Mouse (Mus musculus): ENCODE results near the gene Izumo1r.

The Izumo1r gene

DNA sequence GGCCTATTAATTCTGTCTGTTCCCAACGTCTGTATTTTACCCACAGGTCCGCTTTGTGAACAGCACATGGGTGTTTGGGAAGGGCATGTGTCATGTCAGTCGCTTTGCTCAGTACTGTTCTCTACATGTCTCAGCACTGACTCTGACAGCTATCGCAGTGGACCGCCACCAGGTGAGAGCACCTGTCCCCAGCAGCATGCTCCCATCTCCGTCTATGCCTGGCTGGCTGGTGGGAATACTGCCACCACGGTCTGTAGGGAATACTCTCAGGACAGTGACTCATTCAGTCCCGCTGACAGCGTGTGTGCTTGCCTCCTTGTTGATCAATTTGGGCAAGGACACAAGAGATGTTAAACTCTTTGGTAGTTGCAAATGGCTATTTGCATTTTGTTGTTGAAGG lies 39.0 kb downstream of the Izumo1r start:
- DNase-seq = no peak

DNA sequence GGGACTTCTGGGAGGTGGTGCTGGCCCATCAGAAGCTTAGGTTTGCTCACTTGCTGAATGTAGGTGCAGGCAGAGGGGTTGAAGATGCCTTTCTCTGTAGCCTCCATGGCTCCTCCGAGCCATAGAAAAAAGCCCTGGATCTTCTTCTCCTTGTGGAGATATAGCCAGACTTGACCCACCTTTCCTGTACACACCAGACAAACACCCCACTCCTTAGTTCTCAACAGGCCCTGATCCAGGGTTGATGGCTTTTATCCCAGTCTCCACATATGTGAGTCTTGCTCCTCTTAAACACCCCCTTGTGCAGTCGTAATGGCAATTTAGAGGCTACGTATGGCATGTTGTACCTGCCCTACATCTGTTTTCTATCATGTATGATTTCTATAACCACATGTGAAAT lies 40.6 kb downstream of the Izumo1r start:
- DNase-seq = no peak

DNA sequence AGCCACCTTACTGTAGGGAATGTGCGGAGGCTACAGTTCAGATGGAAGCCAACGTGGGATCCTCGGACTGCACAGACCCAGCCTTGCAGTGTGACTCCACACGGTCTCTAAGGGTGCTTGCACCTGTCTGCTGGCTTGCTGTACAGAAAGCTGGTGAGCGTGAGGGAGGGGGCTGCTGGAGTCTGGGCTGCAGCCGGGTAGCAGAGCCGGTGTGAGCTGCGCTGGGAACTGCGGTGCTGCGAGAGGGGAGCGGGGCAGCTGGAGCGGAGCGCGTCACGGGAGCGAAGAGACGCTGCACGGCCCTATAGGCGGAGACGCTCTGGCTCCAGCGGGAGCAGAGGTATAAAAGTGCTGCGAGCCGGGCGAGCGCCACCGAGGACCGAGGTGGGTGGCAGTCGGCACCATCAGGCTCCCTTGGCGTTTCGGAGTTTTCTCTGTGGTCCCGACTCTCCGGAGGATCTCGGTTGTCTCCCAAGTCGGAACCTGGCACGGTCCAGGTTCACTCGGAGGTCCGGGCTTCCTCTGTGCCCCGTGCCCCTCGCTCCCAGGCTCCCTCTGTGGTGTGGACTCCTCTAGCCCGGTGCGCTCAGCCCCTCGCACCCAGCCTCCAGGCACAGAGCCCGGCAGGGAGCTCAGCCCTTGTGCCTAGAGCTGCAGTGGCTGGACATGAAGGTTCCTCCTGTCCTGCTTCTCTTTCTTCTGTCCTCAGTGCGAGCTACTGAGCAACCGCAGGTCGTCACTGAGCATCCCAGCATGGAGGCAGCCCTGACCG lies 43.7 kb downstream of the Izumo1r start, which contains the start of gene Gpr83:
Gene Gpr83, plus strand, starts transcription at position 343 of the 772 bp plus-strand sequence.
- DNase-seq = no peak

DNA sequence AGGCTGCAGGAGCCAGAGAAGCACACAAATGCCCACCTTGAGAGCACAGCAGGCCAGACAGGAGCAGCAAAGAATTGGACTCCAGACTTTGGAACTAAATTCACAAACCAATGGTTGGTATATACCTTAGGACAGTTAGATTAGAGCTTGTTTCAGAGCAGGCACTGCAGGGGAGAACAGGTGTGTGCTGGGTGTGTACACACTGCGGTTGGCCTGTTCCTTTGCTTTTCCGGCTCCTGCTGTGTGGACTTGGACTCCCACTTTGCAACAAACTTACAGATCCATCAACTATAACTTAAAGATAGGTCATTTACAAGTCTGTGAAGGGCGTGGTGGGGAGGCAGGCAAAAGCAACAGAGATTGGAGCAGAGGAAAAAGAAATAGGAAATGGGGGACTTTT lies 45.0 kb downstream of the Izumo1r start:
- no peak for DNase-seq

DNA sequence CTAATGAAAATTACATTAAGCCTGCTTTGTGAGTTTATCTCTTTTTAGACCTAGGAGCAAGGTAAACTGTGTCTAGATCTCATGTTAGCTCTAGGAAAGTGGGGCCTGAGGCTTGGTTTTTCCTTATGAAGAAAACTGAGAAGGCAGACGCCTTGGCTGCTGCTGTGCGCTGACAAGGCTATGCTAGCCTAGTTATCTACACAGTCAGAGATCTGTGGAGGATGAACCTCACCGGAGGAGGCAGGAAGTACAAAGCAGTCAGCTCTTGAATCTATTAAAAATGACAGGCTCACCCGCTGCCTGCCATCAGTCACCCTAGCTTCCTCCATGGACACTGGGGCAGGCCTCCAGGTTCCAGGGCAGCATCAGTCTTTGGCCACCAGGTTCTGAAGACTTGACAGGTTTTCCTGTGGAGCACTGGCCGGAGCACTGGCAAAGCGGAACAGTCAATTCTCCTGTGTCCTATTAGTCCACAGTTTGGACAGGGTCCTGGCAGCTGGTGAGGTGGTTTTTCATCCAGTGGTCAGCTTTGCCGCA lies 45.5 kb downstream of the Izumo1r start:
- DNase-seq = no peak

DNA sequence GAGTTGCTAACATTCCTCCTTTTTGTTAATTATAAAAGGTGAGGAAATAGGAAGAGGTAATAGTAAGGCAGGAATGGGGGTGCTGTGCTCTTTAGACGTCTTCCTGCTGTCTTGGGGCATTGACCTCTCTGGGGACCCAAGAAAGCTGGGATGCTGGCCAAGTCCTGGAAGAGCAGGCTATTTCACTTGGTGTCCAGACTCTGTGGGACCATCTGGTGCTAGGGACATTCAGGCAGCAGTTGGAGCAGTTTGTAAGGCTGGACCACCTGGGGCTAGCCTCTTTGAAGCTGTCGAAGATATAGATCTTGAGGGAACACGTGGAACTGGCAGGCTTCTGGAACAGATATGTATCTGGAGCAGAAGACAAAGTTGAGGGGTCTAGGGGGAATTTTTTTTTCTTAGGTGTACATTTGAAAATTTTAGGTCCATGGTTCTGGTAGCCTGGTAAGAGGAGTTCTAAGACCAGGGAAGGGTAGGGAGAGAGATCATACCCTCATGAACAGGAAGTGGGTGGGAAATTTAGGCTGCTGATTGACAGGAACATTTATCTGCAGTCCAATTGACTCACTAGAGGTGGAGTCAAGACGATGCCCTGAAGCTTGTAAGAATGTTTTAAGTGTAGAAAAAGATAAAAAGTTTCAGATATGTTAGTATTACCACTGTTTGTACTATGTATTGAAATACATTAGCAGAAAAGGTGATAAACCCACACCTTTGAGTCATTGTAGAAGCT lies 46.7 kb downstream of the Izumo1r start:
- no peak for DNase-seq

DNA sequence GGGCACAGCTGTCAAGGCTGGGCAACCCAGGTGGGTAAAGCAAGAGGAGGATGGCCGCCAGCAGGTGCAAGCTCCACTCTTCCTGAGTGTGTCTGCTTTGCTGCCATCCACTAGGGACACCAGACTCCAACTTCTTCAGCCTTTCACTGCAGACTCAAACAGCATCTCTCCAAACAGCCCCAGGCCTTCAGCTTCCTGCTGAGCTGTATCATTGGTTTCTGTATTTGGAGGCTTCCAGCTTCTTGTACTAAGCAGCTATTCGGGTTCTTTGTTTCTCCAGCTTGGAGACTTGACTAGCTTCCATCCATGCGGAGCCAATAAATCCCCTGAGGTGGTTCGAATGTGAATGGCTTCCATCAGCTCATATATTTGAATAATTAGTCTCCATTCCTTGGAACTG lies 49.2 kb downstream of the Izumo1r start:
- no peak for DNase-seq

DNA sequence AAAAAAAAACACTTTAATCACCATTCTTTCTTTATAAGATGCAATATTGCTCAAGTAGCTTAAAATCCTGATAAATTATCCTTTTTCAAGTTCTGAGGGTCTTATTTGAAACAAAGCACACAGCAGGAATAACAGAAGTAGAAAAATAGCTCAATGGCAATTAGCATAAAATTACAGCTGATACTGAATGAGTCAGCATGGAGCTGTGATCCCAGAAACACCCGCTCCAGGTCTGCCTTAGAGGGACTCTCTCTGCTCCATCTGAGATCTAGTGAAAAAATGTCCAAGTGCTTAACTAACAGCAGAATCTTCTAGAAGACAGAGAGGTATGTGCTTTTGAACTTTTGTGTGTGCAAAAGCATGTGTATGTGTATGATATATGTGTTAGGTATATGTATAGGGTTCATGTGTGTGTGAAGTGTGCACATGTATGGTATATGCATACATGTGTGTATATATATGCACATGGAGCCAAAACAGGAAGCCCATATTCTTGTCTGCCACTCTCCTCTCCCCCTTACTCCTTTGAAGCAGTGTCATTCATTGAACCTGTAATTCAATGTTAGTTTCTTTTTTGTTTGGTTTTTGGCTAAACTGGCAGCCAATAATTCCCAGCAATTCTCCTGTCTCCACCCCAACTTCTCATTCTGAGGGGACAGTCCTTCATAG lies 55.3 kb downstream of the Izumo1r start:
- DNase-seq = no peak

DNA sequence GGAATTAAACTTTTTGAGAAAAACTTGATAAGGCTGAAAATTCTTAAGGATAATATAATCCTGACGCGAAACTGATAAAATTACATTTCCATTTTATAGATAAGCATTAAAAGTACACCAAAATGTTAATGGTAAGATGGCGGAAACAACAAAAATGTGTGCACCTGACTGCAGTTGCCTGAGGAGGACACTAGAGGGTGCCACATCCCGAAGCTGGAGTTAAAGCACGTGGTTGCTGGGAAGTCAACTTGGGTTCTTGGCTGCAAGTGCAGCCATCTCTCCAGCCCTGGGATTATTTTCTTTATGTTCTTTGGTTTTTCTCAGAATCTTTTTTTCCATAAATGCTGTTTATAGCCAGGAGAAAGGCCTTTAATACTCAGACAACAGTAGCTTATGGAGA lies 57.3 kb downstream of the Izumo1r start:
- DNase-seq = no peak

DNA sequence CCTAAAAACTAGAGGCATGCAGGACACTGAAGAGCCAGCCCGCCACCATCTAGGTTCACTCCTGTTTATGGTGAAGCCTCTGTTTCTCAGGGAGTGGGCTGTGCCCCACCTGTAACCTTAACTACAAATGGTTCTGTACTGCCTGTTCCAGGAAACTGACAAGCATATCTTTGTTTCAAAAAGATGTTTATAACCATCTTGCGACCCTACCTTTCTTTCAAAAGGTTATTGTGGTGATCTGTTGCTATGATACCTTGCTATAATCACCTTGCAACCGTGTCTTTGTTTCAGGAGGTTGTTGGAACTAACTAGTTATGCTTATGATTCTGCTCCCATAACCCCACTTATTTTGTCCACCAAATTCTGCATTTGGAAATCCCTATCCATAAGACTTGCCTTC lies 59.8 kb downstream of the Izumo1r start:
- DNase-seq = no peak

DNA sequence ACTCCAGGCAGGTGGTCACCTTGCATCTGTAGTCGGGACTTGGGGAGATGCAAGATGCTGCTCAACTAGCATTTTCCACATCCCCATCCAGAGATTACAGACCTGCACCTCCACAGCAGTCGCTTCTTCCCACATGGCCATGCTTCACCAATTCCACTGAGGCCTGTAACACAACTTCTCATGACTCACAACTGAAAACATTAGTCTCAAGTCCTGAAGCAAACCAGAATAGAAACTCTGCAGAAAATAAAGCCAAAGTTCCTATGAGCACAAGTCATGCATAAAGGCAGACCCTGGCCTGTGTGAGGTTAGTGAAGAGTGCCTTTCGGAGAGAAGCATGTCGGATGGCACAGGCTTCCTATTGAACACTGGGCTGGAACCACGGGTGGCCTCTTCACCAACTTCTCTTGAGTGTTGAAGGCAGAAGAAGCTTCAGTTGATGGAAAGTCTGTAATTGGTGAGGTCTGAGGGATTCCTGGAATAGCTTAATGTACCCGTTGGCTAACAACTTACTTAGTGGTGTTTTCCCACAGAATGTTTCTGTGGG lies 60.4 kb downstream of the Izumo1r start:
- DNase-seq = no peak

DNA sequence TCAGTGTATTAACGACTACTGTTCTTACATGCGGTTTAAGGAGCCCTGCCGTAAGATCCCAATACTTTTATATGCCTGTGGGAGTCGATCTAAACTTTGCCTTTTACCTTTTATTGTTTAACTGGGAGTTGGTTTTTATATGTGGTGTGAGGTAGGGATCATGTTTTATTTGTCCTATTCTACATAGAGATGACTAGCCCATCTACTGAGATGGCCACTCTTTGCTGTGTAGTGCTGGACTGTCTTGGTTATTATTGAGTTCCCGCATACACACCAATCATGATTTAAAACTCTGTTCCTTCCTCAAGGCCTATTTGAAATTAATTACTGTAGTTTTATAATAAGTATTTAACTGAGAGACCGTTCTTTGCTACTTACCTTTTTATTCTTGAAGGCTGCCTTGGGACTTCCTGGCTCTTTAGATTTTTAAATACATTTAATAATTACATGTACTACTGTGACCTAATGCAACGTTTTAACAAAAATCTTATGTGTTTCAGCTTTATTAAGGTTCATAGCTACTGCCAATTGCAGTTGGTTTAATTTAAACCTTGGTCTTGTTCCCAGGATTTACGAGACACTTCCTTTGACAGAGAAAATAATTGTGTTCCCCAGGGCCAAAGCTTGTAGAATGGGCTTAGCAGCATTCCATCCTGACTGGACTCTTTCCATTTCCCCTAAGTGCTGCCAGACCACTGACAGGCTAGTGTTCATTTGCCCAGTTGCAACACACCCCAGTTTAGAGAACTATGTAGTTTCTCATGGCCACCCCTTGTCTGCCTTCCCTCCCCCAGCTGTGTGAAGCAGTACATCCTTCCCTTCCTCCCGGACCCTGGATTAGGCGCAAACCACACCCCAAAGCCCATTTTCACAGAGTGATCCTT lies 61.6 kb downstream of the Izumo1r start:
- peak; percentile 53 for DNase-seq

DNA sequence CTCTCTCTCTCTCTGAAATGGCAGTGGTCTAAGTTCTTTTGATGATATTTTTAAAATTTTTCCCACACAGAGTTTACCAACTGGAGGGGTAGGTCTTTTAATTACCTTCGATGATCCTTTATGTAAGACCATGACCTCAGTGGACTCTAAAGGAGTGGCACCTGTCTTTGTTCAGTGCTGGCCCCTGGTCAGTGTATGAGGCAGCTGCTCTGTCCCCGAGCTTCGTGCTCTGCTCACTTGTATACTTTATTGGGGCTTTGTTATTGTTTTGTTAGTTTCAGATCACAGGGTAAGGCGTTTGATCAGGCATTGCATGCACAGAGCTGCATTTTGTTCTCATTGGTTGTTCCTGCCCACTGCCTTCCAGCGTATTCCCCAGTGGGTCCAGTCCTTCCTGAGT lies 63.8 kb downstream of the Izumo1r start:
- DNase-seq = no peak

DNA sequence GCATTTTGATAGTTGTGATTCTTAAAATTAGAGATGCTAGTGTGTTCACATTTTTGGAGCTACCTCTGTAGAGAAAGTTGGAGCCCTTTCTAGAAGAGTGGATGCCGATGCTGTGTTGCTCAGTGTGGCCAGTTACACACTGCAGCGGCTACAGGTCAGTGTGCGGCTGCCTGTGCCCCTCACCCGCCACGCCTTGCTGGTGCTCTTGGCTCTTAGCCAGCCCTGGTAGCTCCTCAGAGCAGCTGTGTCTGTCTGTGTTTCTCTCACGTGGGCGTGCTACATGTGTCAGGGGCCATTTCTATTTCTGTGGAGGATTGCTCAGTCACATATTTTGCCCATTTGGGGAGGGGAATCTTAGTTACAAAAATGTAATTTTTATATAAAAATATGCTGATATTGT lies 64.2 kb downstream of the Izumo1r start:
- peak; percentile 5 for DNase-seq

All from lung, postnatal 36 days (tissue).